Mouse (Mus musculus): ENCODE data around the gene B3gnt6. TPM values are rescaled to one million over a fixed set of nuclear protein-coding genes. Genes with fewer than 3 reads are reported as not detected.
A peak's percentile ranks its signal among the peaks of the same experiment; 100 is the strongest.

B3gnt6 gene
- polyA plus RNA-seq, 2 experiments = 0.08 TPM; not detected in 1

DNA sequence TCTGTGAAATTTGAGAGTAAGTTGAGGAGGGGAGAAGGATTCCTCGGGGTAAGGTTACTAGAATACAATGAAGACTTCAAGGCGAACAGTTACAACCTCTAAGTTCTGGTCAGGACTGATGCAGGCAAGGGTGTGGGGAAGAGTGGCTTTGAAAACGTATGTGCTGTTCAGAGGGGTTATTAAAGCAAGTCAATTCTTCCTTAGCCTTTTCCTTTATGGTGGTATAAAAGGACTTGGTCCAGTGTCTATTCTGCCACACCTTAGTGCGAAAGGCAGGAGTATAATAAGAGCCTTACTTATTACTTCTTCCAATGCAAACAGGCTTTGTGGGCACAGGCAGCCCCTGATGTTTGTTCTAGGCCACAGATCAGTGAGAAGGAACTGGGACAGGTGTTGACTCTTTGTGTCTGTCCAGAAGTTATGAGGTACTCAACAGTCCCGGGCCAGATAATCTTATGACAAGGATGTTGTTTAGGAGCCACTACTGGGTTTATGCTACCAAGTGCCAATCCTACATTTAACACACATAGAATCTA lies 2.3 kb upstream of the B3gnt6 start:
- no peak overlapping the region for H3K4me3 ChIP-seq (replicated peaks; ENCODE audit: low read length)
- no peaks in the 10 kb centered on the region for H3K36me3 ChIP-seq (ENCODE audit: control insufficient read depth, insufficient read depth, low read length)
- ATAC-seq (ENCODE audit: low FRiP score, low read depth) = no peak
- no peak overlapping the region for H3K4me2 ChIP-seq (replicated peaks; ENCODE audit: low read depth, low read length, severe bottlenecking)
- no peaks in the 10 kb centered on the region for H3K9me3 ChIP-seq (ENCODE audit: control insufficient read depth, low read length)
- H3K4me1 ChIP-seq (ENCODE audit: control insufficient read depth, insufficient read depth, low read length) = no peaks in the 10 kb centered on the region
- TF ChIP-seq POLR2A (IDR thresholded peaks at IDR 0.05; ENCODE audit: borderline replicate concordance, extremely low read depth, insufficient read depth, insufficient read length) = no peak
- 72% methylated on average over 5 of the region's 5 CpGs for WGBS
- 0 out of 2 replicates have a peak, but pooled peaks cover 4% of the 10 kb centered on the region for H3K27me3 ChIP-seq (ENCODE audit: control insufficient read depth, insufficient read depth, low read length)
- no peak overlapping the region for H3K9ac ChIP-seq (ENCODE audit: low read depth, low read length, severe bottlenecking)
- no peak for DNase-seq (ENCODE audit: low spot score)
- H3K27ac ChIP-seq (replicated peaks; ENCODE audit: low read depth, low read length) = no peak overlapping the region

DNA sequence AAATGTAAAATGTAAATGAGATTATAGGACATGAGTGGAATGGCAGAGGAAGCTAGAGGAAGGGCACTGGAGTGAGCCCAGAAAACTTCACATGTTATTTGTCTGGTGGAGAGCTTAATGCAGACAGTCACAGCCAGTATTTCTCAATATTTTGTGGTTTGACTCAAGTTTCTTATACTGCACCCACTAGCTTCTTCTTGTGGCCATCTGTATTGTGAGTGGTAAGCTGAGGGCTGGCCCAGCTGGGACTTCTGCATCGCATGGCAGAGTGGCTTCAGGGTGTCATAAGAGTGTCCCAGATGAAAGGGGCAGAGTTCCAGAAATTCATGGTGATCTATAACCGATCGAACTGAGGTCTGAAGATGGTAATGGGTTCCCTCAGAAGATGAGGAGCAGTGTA lies 1.1 kb upstream of the B3gnt6 start:
- no peak overlapping the region for H3K4me3 ChIP-seq (replicated peaks; ENCODE audit: low read length)
- peaks cover 12% of the 10 kb centered on the region for H3K27me3 ChIP-seq (ENCODE audit: control insufficient read depth, insufficient read depth, low read length)
- no peaks in the 10 kb centered on the region for H3K36me3 ChIP-seq (ENCODE audit: control insufficient read depth, insufficient read depth, low read length)
- TF ChIP-seq POLR2A (IDR thresholded peaks at IDR 0.05; ENCODE audit: borderline replicate concordance, extremely low read depth, insufficient read depth, insufficient read length) = no peak
- ATAC-seq (ENCODE audit: low FRiP score, low read depth) = no peak
- no peak overlapping the region for H3K27ac ChIP-seq (replicated peaks; ENCODE audit: low read depth, low read length)
- H3K4me1 ChIP-seq (ENCODE audit: control insufficient read depth, insufficient read depth, low read length) = no peaks in the 10 kb centered on the region
- H3K9ac ChIP-seq (ENCODE audit: low read depth, low read length, severe bottlenecking) = no peak overlapping the region
- DNase-seq (ENCODE audit: low spot score) = no peak
- 89% methylated on average over 3 of the region's 3 CpGs for WGBS
- H3K4me2 ChIP-seq (replicated peaks; ENCODE audit: low read depth, low read length, severe bottlenecking) = no peak overlapping the region
- H3K9me3 ChIP-seq (ENCODE audit: control insufficient read depth, low read length) = no peaks in the 10 kb centered on the region

- Histone ChIP-seq H3K27ac (replicated peaks; ENCODE audit: low read depth, low read length) (no peak overlapping the region), H3K9ac (ENCODE audit: low read depth, low read length, severe bottlenecking) (no peak overlapping the region), H3K27me3 (ENCODE audit: control insufficient read depth, insufficient read depth, low read length) (peaks cover 50% of the 10 kb centered on the region), H3K9me3 (ENCODE audit: control insufficient read depth, low read length) (no peaks in the 10 kb centered on the region), H3K4me3 (replicated peaks; ENCODE audit: low read length) (no peak overlapping the region), H3K36me3 (ENCODE audit: control insufficient read depth, insufficient read depth, low read length) (no peaks in the 10 kb centered on the region), H3K4me2 (replicated peaks; ENCODE audit: low read depth, low read length, severe bottlenecking) (no peak overlapping the region), H3K4me1 (ENCODE audit: control insufficient read depth, insufficient read depth, low read length) (peaks cover 8% of the 10 kb centered on the region; the same call in 1 of the 2 replicates)
- 37% methylated on average over 10 of the region's 10 CpGs for WGBS
- TF ChIP-seq POLR2A (IDR thresholded peaks at IDR 0.05; ENCODE audit: borderline replicate concordance, extremely low read depth, insufficient read depth, insufficient read length) = no peak
- DNase-seq (ENCODE audit: low spot score) (no peak), ATAC-seq (ENCODE audit: low FRiP score, low read depth) (peak; percentile 34; the same call in 1 of the 2 replicates)
Measured at GRCm38 (mm10) chr7:98195151-98195801, 4.0 kb downstream of the B3gnt6 start.

DNA sequence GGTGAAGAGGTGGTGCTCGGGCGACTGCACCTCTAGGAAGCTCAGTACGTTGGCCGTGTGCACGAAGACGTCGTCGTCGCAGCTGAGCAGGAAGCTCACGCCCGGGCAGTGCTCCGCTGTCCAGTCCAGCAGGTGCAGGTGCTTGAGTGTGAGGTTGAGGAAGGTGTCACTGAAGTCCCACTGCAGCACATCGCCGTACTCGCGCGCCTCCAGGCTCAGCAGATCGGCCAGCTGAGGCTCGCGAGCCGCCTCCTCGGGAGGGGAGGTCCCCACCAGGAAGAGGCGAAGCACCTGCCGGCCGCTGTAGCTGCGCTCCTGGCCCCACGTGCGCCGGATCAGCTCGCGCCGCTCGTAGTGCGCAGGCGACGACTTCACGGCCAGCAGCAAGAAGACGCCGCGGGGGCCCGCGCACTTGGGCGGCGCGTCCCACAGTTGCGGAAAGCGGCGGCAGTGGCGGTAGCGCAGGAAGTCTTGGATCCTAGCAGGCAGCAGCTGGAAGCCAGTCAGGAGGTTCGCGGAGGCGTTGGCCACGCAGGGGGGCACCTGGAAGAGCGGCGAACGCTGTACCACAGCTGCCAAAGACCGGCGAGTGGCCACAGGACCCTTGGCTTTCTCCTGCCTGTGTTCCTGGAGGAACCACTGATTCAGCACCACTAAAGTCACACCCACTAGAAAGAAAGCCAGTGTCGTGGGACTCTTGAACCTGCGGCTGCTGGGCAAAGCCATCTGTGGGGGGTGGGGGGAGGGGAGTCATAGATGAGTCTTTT lies 5.1 kb downstream of the B3gnt6 start:
- 2% methylated on average over 44 of the region's 61 CpGs for whole genome bisulfite sequencing
- peaks cover 50% of the 10 kb centered on the region for H3K27me3 ChIP-seq (ENCODE audit: control insufficient read depth, insufficient read depth, low read length)
- peak overlapping the region; percentile 54 for H3K4me2 ChIP-seq (replicated peaks; ENCODE audit: low read depth, low read length, severe bottlenecking)
- no peak overlapping the region for H3K27ac ChIP-seq (replicated peaks; ENCODE audit: low read depth, low read length)
- ATAC-seq (ENCODE audit: low FRiP score, low read depth) (peak; percentile 37; the same call in 1 of the 2 replicates), DNase-seq (ENCODE audit: low spot score) (no peak)
- H3K4me1 ChIP-seq (ENCODE audit: control insufficient read depth, insufficient read depth, low read length) = peaks cover 8% of the 10 kb centered on the region; the same call in 1 of the 2 replicates
- H3K9ac ChIP-seq (ENCODE audit: low read depth, low read length, severe bottlenecking) = no peak overlapping the region
- H3K4me3 ChIP-seq (replicated peaks; ENCODE audit: low read length) = peak overlapping the region; percentile 35
- H3K9me3 ChIP-seq (ENCODE audit: control insufficient read depth, low read length) = no peaks in the 10 kb centered on the region
- no peak for TF ChIP-seq POLR2A (IDR thresholded peaks at IDR 0.05; ENCODE audit: borderline replicate concordance, extremely low read depth, insufficient read depth, insufficient read length)
- H3K36me3 ChIP-seq (ENCODE audit: control insufficient read depth, insufficient read depth, low read length) = no peaks in the 10 kb centered on the region

- 7% methylated on average over 35 of the region's 36 CpGs for WGBS
- Histone ChIP-seq H3K27me3 (ENCODE audit: control insufficient read depth, insufficient read depth, low read length) (peaks cover 50% of the 10 kb centered on the region), H3K9me3 (ENCODE audit: control insufficient read depth, low read length) (no peaks in the 10 kb centered on the region), H3K9ac (ENCODE audit: low read depth, low read length, severe bottlenecking) (no peak overlapping the region), H3K27ac (replicated peaks; ENCODE audit: low read depth, low read length) (no peak overlapping the region), H3K4me2 (replicated peaks; ENCODE audit: low read depth, low read length, severe bottlenecking) (peak overlapping the region; percentile 54), H3K4me1 (ENCODE audit: control insufficient read depth, insufficient read depth, low read length) (peaks cover 8% of the 10 kb centered on the region; the same call in 1 of the 2 replicates), H3K36me3 (ENCODE audit: control insufficient read depth, insufficient read depth, low read length) (no peaks in the 10 kb centered on the region), H3K4me3 (replicated peaks; ENCODE audit: low read length) (peak overlapping the region; percentile 35)
- no peak for DNase-seq (ENCODE audit: low spot score)
- no peak; the same call in 1 of the 2 replicates for ATAC-seq (ENCODE audit: low FRiP score, low read depth)
- no peak for TF ChIP-seq POLR2A (IDR thresholded peaks at IDR 0.05; ENCODE audit: borderline replicate concordance, extremely low read depth, insufficient read depth, insufficient read length)
Measured at GRCm38 (mm10) chr7:98193515-98194025, 5.7 kb downstream of the B3gnt6 start.
